Mouse (Mus musculus) gastrocnemius, postnatal 25 days (tissue): ENCODE measurements around the gene Palm. TPM values are rescaled to one million over a fixed set of nuclear protein-coding genes. Genes with fewer than 3 reads are reported as not detected.
"Not testable (repeated sequence)": the region's sequence is repeated elsewhere in the genome, so short reads cannot be mapped to it uniquely, and the experiment has no call there.

Experiments
- DNase-seq: peaks from one replicate; pipeline ENCODE4 v3.0.0; 2022
- long read RNA-seq, 2 experiments: library from polyadenylated mRNA; stranded (forward); transcript quantifications; one replicate each; pipeline ENCODE4 v2.0.0; 2021
- total RNA-seq, 2 experiments: library from RNA; stranded (reverse); gene quantifications; 1 replicate in 1 of 2; 2 replicates in 1 of 2; pipeline ENCODE4 v1.2.3; 2021

The Palm gene
- total RNA-seq = 10 to 100 TPM; 23.6 to 24.8 TPM
- long read RNA-seq, experiment 1, transcript Palm-201 (9 exons, 2,651 nt) = major isoform, 6 of 16 reads
- long read RNA-seq, experiment 1, partial matches to known transcripts = 4 of 16 reads
- long read RNA-seq, experiment 1, other reads (novel, unspliced or antisense) = 6 of 16 reads
- long read RNA-seq, experiment 2, transcript Palm-201 (9 exons, 2,651 nt) = major isoform, 5 of 12 reads
- long read RNA-seq, experiment 2, partial matches to known transcripts = 2 of 12 reads
- long read RNA-seq, experiment 2, other reads (novel, unspliced or antisense) = 3 of 12 reads

DNA sequence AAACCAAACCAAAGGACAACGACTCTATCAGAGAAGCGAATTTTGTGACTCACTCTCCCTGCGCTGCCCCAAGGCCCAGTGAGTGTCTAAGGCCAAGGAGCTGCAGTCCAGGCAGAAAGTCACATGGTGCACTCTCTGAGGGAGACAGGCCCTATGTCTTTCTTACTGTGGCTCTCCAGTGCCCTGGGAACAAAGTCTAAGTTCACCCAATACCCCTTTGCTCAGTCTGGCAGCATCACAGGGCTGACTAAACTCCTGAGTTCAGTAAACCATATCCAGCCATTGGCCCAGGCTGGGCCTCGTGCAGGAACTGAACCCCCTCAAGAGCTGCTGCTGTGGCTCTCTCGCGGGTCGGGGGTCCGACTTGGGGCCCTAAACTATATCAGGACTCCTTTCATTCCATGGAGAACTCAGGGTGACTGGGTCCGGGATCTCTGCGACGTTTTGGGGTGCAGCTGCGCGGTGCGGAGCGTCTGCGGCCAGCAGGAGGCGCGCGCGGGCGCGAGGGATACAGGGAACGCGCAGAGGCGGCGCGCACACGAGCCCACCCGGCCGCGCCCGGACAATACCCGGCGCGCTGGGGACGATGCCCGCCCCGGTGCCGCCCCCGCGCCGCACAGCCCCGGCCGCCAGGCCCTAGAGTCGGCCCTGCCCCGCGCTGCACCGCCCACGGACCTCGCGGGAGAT, at the start of gene Palm:
Palm (plus strand) TSS at position 522 of the 687 bp plus-strand sequence.
- DNase-seq = peak; percentile 66

GRCm38 (mm10) chr10:79743650-79744365, 49.6 kb upstream of the Palm start:
- no peak for DNase-seq

- no peak for DNase-seq
These were observed 48.0 kb upstream of the Palm start for GRCm38 (mm10) chr10:79745411-79745810.

GRCm38 (mm10) chr10:79745898-79746773, 47.2 kb upstream of the Palm start, which contains the start of gene Polrmt:
Polrmt (minus strand) TSS chr10:79746581.
- DNase-seq = peak; percentile 96

- DNase-seq = no peak
These were observed 46.6 kb upstream of the Palm start for GRCm38 (mm10) chr10:79746774-79747151.

DNA sequence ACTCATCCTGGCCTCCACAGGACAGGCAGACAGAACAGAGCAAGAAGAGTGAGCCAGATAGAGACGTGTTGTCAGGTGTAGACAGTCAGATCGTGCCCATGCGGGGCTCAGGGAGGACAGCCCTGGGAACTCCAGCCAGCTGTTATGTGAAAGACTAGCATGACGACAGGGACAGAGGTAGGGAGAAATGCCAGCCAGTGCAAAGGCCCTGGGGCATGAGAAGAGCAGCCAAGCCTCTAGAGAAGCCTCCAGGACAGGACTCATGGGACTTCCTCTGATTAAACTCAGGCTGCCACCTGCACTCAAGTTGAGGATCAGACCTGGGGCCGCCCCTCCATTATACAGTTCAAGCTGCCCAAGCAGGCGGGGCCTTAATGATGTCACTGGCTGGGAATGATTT, 44.9 kb upstream of the Palm start:
- no peak for DNase-seq

DNA sequence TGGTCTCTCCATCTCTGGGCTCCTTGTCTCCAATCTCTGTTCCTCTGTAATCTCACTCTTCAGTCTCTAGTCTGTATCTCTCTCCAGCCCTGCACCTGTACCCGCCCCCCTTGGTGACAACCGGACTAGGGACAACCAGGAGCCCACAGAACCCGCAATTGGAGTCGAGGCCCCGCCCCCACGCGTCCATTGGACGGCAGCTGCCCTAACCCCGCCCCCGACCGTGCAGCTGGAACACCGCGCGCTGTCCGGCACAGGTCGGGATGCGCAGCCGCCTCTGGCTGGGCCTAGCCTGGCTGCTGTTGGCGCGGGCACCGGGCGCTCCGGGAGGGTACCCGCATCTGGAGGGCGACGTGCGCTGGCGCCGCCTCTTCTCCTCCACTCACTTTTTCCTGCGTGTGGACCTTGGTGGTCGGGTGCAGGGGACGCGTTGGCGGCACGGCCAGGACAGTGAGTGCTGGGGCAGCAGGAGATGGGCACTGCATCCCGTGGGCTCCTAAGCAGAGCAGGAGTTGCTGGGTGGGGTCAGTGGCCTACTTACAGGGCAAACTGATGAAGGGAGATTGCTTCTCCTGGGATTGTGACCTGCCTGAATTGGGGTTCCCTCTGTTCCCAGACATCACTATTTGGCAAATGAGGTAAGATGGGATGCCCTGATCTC, 38.4 kb upstream of the Palm start, which contains the start of gene Fgf22:
Fgf22 (plus strand) TSS at position 221 of the 661 bp plus-strand sequence.
- peak; percentile 68 for DNase-seq

GRCm38 (mm10) chr10:79755854-79756253, 37.5 kb upstream of the Palm start:
- no peak for DNase-seq

GRCm38 (mm10) chr10:79756660-79757059, 36.7 kb upstream of the Palm start:
- no peak for DNase-seq

DNA sequence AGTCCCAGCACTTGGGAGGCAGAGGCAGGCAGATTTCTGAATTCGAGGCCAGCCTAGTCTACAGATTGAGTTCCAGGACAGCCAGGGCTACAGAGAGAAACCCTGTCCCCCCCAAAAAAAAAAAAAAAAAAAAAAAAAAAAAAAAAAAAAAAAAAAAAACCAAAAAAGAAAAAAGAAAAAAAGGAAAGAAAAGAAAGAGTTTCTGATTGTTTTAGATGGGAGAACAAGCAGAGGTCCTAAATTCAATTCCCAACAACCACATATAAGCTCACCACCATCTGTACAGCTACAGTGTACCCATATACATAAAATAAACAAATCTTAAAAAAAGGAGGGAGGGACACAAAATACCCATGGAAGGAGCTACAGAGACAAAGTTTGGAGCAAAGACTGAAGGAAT, 33.7 kb upstream of the Palm start:
- DNase-seq = not testable (repeated sequence)

DNA sequence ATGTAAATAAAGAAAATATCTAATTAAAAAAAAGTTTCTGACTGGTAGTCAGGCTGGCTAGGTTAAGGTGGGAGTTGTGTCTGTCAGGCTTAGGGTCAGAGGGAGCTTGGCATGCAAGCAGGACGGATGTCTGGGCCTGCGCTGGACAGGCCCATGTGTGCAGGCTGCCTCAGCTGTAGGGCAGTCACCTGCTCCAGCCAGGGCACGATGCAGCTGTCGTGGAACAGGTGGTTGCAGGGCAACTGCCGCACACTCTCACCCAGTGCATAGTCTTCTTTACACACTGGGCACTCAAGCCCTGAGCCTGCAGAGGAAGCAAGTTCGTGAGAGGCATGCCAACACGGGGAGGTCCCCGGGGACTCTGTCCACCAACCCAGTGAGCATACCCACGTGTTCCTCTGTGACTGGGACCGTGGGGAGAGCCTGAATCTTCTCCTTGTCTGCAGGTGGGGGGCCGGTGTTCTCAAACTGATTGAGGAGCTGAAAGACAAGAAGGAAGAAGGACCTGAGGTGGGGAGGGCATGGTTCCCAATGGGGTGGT, 32.7 kb upstream of the Palm start:
- DNase-seq = no peak

GRCm38 (mm10) chr10:79762875-79763274, 30.5 kb upstream of the Palm start:
- DNase-seq = no peak

GRCm38 (mm10) chr10:79764234-79764633, 29.1 kb upstream of the Palm start:
- no peak for DNase-seq

DNA sequence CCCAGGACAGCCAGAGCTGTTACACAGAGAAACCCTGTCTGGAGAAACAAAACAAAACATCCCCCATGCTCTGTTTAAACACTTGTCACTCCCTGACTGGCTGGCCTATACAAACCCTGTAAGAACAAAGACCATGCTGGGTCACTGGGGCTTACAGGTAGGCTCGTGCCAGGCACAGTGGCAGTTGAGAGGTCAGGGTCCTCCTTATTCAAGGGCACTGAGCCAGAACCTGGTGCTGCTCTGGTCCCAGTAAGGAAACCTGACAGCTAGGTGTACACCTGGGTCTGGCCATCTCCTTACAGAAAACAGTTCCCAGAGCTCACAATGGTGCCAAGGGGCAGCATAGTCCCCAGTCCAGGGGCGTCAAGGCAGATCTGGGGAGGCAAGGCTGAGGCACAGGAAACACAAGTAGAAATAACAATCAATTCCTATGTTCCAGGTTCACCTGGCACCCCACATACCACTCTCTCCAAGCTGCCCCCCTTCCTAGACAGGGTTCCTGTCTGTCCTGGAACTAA, 28.1 kb upstream of the Palm start:
- DNase-seq = no peak

DNA sequence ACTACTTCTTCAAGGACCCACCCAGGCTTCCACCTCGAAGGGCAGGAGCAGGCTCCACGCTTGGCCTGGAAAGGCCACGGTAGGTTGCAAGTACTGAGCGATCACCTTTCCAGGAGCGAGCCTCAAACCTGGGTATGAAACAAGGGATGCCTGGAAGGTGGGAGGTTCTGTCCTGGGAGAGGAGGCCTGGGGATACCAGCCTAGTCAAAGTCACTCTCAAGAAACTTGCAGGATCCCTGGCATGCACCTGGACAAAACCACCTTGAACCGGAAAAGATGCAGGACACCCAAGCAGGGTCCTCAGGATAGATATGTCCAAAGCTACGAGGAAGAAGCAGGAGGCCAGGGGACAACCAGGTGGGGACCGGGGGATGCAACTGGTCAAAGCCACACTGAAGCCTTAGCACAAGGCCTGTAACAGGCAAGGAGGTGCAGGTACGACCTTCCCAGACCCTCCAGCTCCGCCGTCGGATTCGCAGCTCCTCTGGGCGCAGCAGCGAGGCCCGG, 27.3 kb upstream of the Palm start:
- DNase-seq = no peak

DNA sequence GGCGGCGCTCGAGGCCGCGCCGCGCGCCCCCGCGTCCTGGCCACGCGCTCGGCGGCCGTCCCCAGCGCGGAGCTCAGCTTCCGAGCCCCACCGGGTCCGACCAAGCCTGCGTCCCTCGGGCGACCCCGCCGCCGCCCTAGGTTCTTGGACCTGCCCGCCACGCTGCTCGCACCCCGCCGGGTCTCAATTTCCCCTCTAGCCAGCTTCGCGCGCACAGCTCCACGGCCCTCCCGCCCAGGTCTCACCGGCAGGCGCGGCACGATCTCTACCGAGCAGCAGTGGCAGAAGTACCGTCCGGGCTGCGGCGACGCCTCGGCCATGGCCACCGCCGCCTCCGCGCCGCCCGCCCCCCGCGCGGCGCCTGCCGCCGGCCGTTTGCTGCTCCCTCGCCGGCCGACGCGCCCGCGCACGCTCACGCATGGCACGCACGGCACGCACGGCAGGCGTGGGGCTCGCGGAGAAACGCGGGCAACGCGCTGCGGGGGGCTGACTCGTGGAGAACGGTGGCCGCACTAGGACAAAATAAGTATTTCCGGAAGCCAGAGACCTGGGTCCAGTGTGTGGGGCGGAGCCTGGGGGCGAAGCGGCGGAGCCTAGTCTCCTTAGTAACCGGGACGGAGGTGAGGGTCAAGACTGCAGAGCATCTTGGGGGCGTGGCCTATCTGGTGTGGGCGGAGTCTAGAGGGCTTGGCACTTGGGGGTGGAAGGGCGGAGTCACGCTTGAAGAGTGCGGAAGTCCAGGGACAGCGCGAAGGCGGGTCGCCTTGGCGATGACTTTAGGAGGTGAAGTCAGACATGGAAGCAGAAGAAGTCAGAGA, 26.7 kb upstream of the Palm start, which contains the start of gene Rnf126:
Rnf126 (minus strand) TSS at position 445 of the 818 bp plus-strand sequence.
- peak; percentile 99 for DNase-seq

- DNase-seq = peak; percentile 90
These were observed 25.8 kb upstream of the Palm start for GRCm38 (mm10) chr10:79767372-79768244.

- peak; percentile 53 for DNase-seq
These were observed 25.0 kb upstream of the Palm start for GRCm38 (mm10) chr10:79768400-79768799.

DNA sequence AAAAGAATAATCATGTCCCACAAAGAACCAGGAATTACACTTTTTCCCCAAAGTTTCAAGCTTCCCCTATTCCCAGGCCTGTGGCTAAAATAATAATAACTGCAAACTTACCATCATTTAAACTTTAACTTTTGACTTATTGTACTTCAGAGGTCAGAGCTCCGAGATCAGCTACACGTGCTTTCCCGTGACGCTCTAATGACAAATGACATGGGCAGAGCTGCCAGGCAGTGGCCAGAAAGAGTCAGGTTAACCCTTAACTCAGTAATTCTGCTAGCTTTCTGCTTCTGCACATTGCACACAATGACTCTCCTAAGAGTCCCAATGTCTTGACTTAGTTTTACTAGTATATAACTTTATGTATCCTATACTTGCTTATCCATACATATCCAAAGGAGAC, 24.0 kb upstream of the Palm start:
- no peak for DNase-seq
